Mouse (Mus musculus): Measurements from ENCODE around the gene Fntb. TPM values are rescaled to one million over a fixed set of nuclear protein-coding genes. Genes with fewer than 3 reads are reported as not detected.
"Not testable (repeated sequence)": the region's sequence is repeated elsewhere in the genome, so short reads cannot be mapped to it uniquely, and the experiment has no call there.

Fntb gene
- polyA plus RNA-seq, 1 experiment from 2014 or later: 30.1 TPM

GRCm38 (mm10) chr12:76776898-76777297 lies 11.5 kb downstream of the Fntb start:
- no peak overlapping the region for H3K27ac ChIP-seq
- H3K4me3 ChIP-seq: no peak overlapping the region
- WGBS: 95% methylated on average over 5 of the region's 5 CpGs
- no peaks in the 10 kb centered on the region for H3K4me1 ChIP-seq
- no peaks in the 10 kb centered on the region for H3K9me3 ChIP-seq (replicated peaks)
- no peak for ATAC-seq
- H3K36me3 ChIP-seq (ENCODE audit: poor library complexity, severe bottlenecking): peaks cover 8% of the 10 kb centered on the region; the same call in 1 of the 2 replicates
- no peak overlapping the region for H3K9ac ChIP-seq
- H3K27me3 ChIP-seq: no peaks in the 10 kb centered on the region
- no peak overlapping the region for H3K4me2 ChIP-seq

- Histone ChIP-seq H3K36me3 (ENCODE audit: poor library complexity, severe bottlenecking) (peaks cover 8% of the 10 kb centered on the region; the same call in 1 of the 2 replicates), H3K4me3 (no peak overlapping the region), H3K27ac (no peak overlapping the region), H3K4me1 (no peaks in the 10 kb centered on the region), H3K9me3 (replicated peaks) (no peaks in the 10 kb centered on the region), H3K4me2 (no peak overlapping the region), H3K9ac (no peak overlapping the region), H3K27me3 (no peaks in the 10 kb centered on the region)
- ATAC-seq: no peak
Observed at GRCm38 (mm10) chr12:76777845-76778244, 12.5 kb downstream of the Fntb start.

GRCm38 (mm10) chr12:76778305-76779083 lies 13.1 kb downstream of the Fntb start:
- Histone ChIP-seq H3K4me3 (no peak overlapping the region), H3K27me3 (no peaks in the 10 kb centered on the region), H3K36me3 (ENCODE audit: poor library complexity, severe bottlenecking) (peaks cover 8% of the 10 kb centered on the region; the same call in 1 of the 2 replicates), H3K4me1 (no peaks in the 10 kb centered on the region), H3K4me2 (no peak overlapping the region), H3K9me3 (replicated peaks) (no peaks in the 10 kb centered on the region), H3K27ac (no peak overlapping the region), H3K9ac (no peak overlapping the region)
- ATAC-seq: no peak
- 88% methylated on average over 10 of the region's 10 CpGs for WGBS

GRCm38 (mm10) chr12:76779951-76780350 lies 14.6 kb downstream of the Fntb start:
- H3K4me2 ChIP-seq: no peak overlapping the region
- no peaks in the 10 kb centered on the region for H3K27me3 ChIP-seq
- H3K36me3 ChIP-seq (ENCODE audit: poor library complexity, severe bottlenecking): peaks cover 8% of the 10 kb centered on the region; the same call in 1 of the 2 replicates
- H3K4me3 ChIP-seq: no peak overlapping the region
- no peaks in the 10 kb centered on the region for H3K9me3 ChIP-seq (replicated peaks)
- no peak overlapping the region for H3K27ac ChIP-seq
- H3K9ac ChIP-seq: no peak overlapping the region
- ATAC-seq: no peak
- WGBS: 85% methylated on average over 5 of the region's 5 CpGs
- H3K4me1 ChIP-seq: 0 out of 2 replicates have a peak, but pooled peaks cover 3% of the 10 kb centered on the region

- peak; percentile 74; the same call in 1 of the 2 replicates for ATAC-seq
- no peak overlapping the region for H3K9ac ChIP-seq
- WGBS: 61% methylated on average over 12 of the region's 12 CpGs
- no peaks in the 10 kb centered on the region for H3K9me3 ChIP-seq (replicated peaks)
- H3K36me3 ChIP-seq (ENCODE audit: poor library complexity, severe bottlenecking): peaks cover 8% of the 10 kb centered on the region; the same call in 1 of the 2 replicates
- H3K4me2 ChIP-seq: no peak overlapping the region
- H3K27me3 ChIP-seq: no peaks in the 10 kb centered on the region
- 0 out of 2 replicates have a peak, but pooled peaks cover 3% of the 10 kb centered on the region for H3K4me1 ChIP-seq
- no peak overlapping the region for H3K4me3 ChIP-seq
- H3K27ac ChIP-seq: peak overlapping the region; percentile 61
Observed at GRCm38 (mm10) chr12:76780639-76781468, 15.5 kb downstream of the Fntb start.

GRCm38 (mm10) chr12:76784056-76784619 lies 18.7 kb downstream of the Fntb start:
- Histone ChIP-seq H3K36me3 (ENCODE audit: poor library complexity, severe bottlenecking) (no peaks in the 10 kb centered on the region), H3K4me1 (0 out of 2 replicates have a peak, but pooled peaks cover 3% of the 10 kb centered on the region), H3K9ac (no peak overlapping the region), H3K4me3 (no peak overlapping the region), H3K4me2 (no peak overlapping the region), H3K27ac (no peak overlapping the region), H3K27me3 (no peaks in the 10 kb centered on the region), H3K9me3 (replicated peaks) (no peaks in the 10 kb centered on the region)
- ATAC-seq: no peak
- 72% methylated on average over 10 of the region's 10 CpGs for WGBS

- ATAC-seq: no peak
- no peak overlapping the region for H3K4me3 ChIP-seq
- no peaks in the 10 kb centered on the region for H3K27me3 ChIP-seq
- H3K4me2 ChIP-seq: no peak overlapping the region
- no peaks in the 10 kb centered on the region for H3K4me1 ChIP-seq
- WGBS: 60% methylated on average over 8 of the region's 8 CpGs
- H3K27ac ChIP-seq: no peak overlapping the region
- H3K36me3 ChIP-seq (ENCODE audit: poor library complexity, severe bottlenecking): no peaks in the 10 kb centered on the region
- no peaks in the 10 kb centered on the region for H3K9me3 ChIP-seq (replicated peaks)
- no peak overlapping the region for H3K9ac ChIP-seq
Observed at GRCm38 (mm10) chr12:76790446-76791084, 25.2 kb downstream of the Fntb start.

- not testable (repeated sequence) for H3K4me2 ChIP-seq; H3K9me3 ChIP-seq (replicated peaks); H3K27ac ChIP-seq; H3K4me1 ChIP-seq; H3K9ac ChIP-seq; H3K27me3 ChIP-seq; H3K4me3 ChIP-seq; H3K36me3 ChIP-seq (ENCODE audit: poor library complexity, severe bottlenecking); ATAC-seq
- 48% methylated on average over 14 of the region's 14 CpGs for WGBS
Observed at GRCm38 (mm10) chr12:76792540-76792939, 27.2 kb downstream of the Fntb start.

GRCm38 (mm10) chr12:76795350-76795749 lies 30.0 kb downstream of the Fntb start, which contains the start of gene Gpx2:
Gene Gpx2 (minus strand): TSS chr12:76795554.
- H3K27ac ChIP-seq: no peak within 1 kb of the TSS
- ATAC-seq: no peak
- H3K27me3 ChIP-seq: no peaks in the 10 kb centered on the region
- H3K9me3 ChIP-seq (replicated peaks): no peaks in the 10 kb centered on the region
- no peaks in the 10 kb centered on the region for H3K36me3 ChIP-seq (ENCODE audit: poor library complexity, severe bottlenecking)
- no peaks in the 10 kb centered on the region for H3K4me1 ChIP-seq
- 74% methylated on average over 5 of the region's 5 CpGs for WGBS
- H3K9ac ChIP-seq: no peak within 1 kb of the TSS
- no peak within 1 kb of the TSS for H3K4me2 ChIP-seq
- no peak within 1 kb of the TSS for H3K4me3 ChIP-seq

GRCm38 (mm10) chr12:76796938-76797539 lies 31.6 kb downstream of the Fntb start:
- 91% methylated on average over 7 of the region's 7 CpGs for WGBS
- Histone ChIP-seq H3K9ac (no peak overlapping the region), H3K27me3 (no peaks in the 10 kb centered on the region), H3K27ac (no peak overlapping the region), H3K4me2 (no peak overlapping the region), H3K4me3 (no peak overlapping the region), H3K4me1 (no peaks in the 10 kb centered on the region), H3K9me3 (replicated peaks) (no peaks in the 10 kb centered on the region), H3K36me3 (ENCODE audit: poor library complexity, severe bottlenecking) (no peaks in the 10 kb centered on the region)
- no peak for ATAC-seq

GRCm38 (mm10) chr12:76798008-76798720 lies 32.8 kb downstream of the Fntb start:
- Histone ChIP-seq H3K27me3 (no peaks in the 10 kb centered on the region), H3K9me3 (replicated peaks) (no peaks in the 10 kb centered on the region), H3K36me3 (ENCODE audit: poor library complexity, severe bottlenecking) (no peaks in the 10 kb centered on the region), H3K4me1 (no peaks in the 10 kb centered on the region), H3K9ac (no peak overlapping the region), H3K4me3 (no peak overlapping the region), H3K4me2 (no peak overlapping the region), H3K27ac (no peak overlapping the region)
- no peak for ATAC-seq
- 52% methylated on average over 5 of the region's 5 CpGs for WGBS
